Mouse (Mus musculus) CH12.LX (cell line): Measurements from ENCODE around the gene Phlda3.

ENCODE experiments used
- HCFC1 ChIP-seq: IDR thresholded peaks from 2 replicates; pipeline ENCODE4 v1.6.1; 2012; ENCODE audit warnings: low read depth, mild to moderate bottlenecking, inconsistent platforms, low read length, improper control_type of control experiment
- TCF12 ChIP-seq: IDR thresholded peaks from 2 replicates; pipeline ENCODE4 v1.6.1; 2014; ENCODE audit warnings: low read depth, mild to moderate bottlenecking, inconsistent platforms, low read length, improper control_type of control experiment

- TF ChIP-seq TCF12 = no peak
- no peak for TF ChIP-seq HCFC1
Observed at GRCm38 (mm10) chr1:135767324-135767890, 1.5 kb downstream of the Phlda3 start.
